Mouse (Mus musculus): Measurements from ENCODE around the gene Prph2. TPM values are rescaled to one million over a fixed set of nuclear protein-coding genes. Genes with fewer than 3 reads are reported as not detected.

Gene Prph2
- polyA plus RNA-seq, 1 experiment, result 0.01 TPM

DNA sequence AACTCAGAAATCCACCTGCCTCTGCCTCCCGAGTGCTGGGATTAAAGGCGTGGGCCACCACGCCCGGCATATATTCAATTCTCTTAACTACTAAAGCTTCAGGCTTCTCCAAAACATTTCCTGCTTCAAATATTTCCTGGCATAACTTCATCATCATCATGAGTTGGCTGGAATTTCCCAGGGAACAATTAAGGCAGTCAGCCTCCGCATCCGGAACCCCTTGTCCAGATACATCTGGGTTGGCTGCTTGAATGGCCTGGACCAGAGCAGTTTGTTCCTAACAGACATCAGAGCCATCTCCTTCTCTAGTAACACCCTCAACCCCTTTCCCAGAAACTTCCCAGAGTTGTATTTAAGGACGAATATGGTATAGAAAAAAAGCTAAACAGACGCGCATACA lies 14.8 kb upstream of the Prph2 start:
- Histone ChIP-seq H3K79me3 (ENCODE audit: low read depth) (peaks cover 24% of the 10 kb centered on the region), H3K36me3 (ENCODE audit: control insufficient read depth, insufficient read depth) (peaks cover 4% of the 10 kb centered on the region), H3K27me3 (ENCODE audit: control insufficient read depth, insufficient read depth, insufficient read length) (no peaks in the 10 kb centered on the region), H3K4me3 (ENCODE audit: insufficient read depth, poor library complexity, severe bottlenecking) (no peak overlapping the region), H3ac (ENCODE audit: control insufficient read depth, insufficient read length, low read depth) (no peak overlapping the region), H3K79me2 (ENCODE audit: control insufficient read depth, insufficient read depth) (peaks cover 33% of the 10 kb centered on the region)
- TF ChIP-seq CTCF (IDR thresholded peaks at IDR 0.05; ENCODE audit: control insufficient read depth, insufficient read depth, insufficient read length), result no peak
- TF ChIP-seq MYOG (IDR thresholded peaks at IDR 0.05; ENCODE audit: control insufficient read depth, extremely low read depth, insufficient read length), result no peak
- no peak for TF ChIP-seq FOSL1 (IDR thresholded peaks at IDR 0.05; ENCODE audit: insufficient read depth, low read length, poor library complexity, severe bottlenecking)
- no peak for TF ChIP-seq CEBPB (IDR thresholded peaks at IDR 0.05; ENCODE audit: low read depth)
- TF ChIP-seq MYOD1 (IDR thresholded peaks at IDR 0.05; ENCODE audit: control insufficient read depth, insufficient read length, low read depth), result no peak
- no peak for TF ChIP-seq USF1 (IDR thresholded peaks at IDR 0.05; ENCODE audit: low read depth)
- TF ChIP-seq MAX (IDR thresholded peaks at IDR 0.05), result no peak

DNA sequence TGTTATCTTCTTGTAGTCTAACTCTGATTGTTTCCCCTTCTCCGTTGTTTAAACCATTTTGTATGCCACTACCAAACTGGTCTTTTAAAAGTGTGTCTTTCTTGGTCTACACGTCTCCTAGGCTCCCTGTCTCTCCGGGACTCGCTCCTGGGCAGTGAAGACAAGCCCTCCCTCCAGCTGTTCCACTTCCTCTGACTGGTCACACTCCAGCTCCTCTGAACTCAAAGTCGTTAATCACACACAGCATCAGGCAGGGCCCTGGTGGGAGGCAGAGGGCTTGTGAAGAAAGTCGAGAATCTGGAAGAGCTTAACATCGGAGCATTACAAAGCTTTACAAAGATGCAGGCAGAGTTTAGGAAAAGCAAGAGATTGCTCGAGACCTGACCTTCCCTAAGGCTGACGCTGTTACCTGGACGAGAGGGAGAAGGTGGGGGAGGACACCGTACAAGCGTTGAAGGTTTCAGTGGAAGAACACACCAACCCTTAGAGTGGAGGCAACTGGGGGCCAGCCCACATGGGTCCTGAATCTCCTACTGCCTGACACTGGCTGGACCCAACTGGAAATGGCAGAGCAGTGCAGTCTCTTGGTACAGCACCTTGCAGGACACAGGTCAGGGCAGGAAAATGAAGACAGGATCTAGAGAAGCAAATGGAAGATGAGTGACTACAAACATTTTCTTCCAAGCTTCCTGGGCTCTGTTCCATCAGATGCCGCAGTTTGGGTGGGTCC lies 12.9 kb upstream of the Prph2 start:
- H3K27me3 ChIP-seq (ENCODE audit: control insufficient read depth, insufficient read depth, insufficient read length), result no peaks in the 10 kb centered on the region
- H3K4me3 ChIP-seq (ENCODE audit: insufficient read depth, poor library complexity, severe bottlenecking), result no peak overlapping the region
- TF ChIP-seq MAX (IDR thresholded peaks at IDR 0.05), result no peak
- TF ChIP-seq CTCF (IDR thresholded peaks at IDR 0.05; ENCODE audit: control insufficient read depth, insufficient read depth, insufficient read length), result no peak
- no peak for TF ChIP-seq MYOD1 (IDR thresholded peaks at IDR 0.05; ENCODE audit: control insufficient read depth, insufficient read length, low read depth)
- no peak for TF ChIP-seq USF1 (IDR thresholded peaks at IDR 0.05; ENCODE audit: low read depth)
- TF ChIP-seq FOSL1 (IDR thresholded peaks at IDR 0.05; ENCODE audit: insufficient read depth, low read length, poor library complexity, severe bottlenecking), result no peak
- TF ChIP-seq MYOG (IDR thresholded peaks at IDR 0.05; ENCODE audit: control insufficient read depth, extremely low read depth, insufficient read length), result no peak
- no peak for TF ChIP-seq CEBPB (IDR thresholded peaks at IDR 0.05; ENCODE audit: low read depth)

DNA sequence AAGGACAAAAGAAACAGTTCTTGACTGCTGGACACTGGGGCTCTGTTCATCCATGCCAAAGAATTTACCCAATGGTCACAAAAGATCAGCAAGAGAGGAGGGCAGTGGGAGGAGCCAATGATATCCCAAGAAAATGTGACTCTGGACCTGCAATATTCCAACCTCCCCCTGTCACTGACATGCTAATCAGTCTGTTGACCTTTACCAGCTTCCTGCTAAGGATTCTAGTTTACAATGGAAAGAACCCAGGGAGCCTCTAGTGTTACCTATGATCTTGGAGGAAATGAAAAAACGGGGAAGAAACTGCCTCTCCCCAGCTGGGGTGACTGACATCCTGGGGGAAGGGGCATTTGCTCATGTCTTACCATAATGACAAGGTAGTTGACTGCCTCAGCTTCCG lies 9.3 kb upstream of the Prph2 start:
- no peaks in the 10 kb centered on the region for H3K79me2 ChIP-seq (ENCODE audit: control insufficient read depth, insufficient read depth)
- H3ac ChIP-seq (ENCODE audit: control insufficient read depth, insufficient read length, low read depth), result no peak overlapping the region
- TF ChIP-seq MAX (IDR thresholded peaks at IDR 0.05) (no peak), FOSL1 (IDR thresholded peaks at IDR 0.05; ENCODE audit: insufficient read depth, low read length, poor library complexity, severe bottlenecking) (no peak), CEBPB (IDR thresholded peaks at IDR 0.05; ENCODE audit: low read depth) (no peak), MYOG (IDR thresholded peaks at IDR 0.05; ENCODE audit: control insufficient read depth, extremely low read depth, insufficient read length) (no peak), USF1 (IDR thresholded peaks at IDR 0.05; ENCODE audit: low read depth) (no peak), CTCF (IDR thresholded peaks at IDR 0.05; ENCODE audit: control insufficient read depth, insufficient read depth, insufficient read length) (no peak), MYOD1 (IDR thresholded peaks at IDR 0.05; ENCODE audit: control insufficient read depth, insufficient read length, low read depth) (no peak)
- no peaks in the 10 kb centered on the region for H3K79me3 ChIP-seq (ENCODE audit: low read depth)
- no peaks in the 10 kb centered on the region for H3K27me3 ChIP-seq (ENCODE audit: control insufficient read depth, insufficient read depth, insufficient read length)
- no peak overlapping the region for H3K4me3 ChIP-seq (ENCODE audit: insufficient read depth, poor library complexity, severe bottlenecking)
- H3K36me3 ChIP-seq (ENCODE audit: control insufficient read depth, insufficient read depth), result no peaks in the 10 kb centered on the region

More for the DNA sequence above, 12.9 kb upstream of the Prph2 start:
- H3K79me2 ChIP-seq (ENCODE audit: control insufficient read depth, insufficient read depth), result peaks cover 14% of the 10 kb centered on the region
- peaks cover 8% of the 10 kb centered on the region for H3K79me3 ChIP-seq (ENCODE audit: low read depth)
- peaks cover 4% of the 10 kb centered on the region for H3K36me3 ChIP-seq (ENCODE audit: control insufficient read depth, insufficient read depth)
- no peak overlapping the region for H3ac ChIP-seq (ENCODE audit: control insufficient read depth, insufficient read length, low read depth)

DNA sequence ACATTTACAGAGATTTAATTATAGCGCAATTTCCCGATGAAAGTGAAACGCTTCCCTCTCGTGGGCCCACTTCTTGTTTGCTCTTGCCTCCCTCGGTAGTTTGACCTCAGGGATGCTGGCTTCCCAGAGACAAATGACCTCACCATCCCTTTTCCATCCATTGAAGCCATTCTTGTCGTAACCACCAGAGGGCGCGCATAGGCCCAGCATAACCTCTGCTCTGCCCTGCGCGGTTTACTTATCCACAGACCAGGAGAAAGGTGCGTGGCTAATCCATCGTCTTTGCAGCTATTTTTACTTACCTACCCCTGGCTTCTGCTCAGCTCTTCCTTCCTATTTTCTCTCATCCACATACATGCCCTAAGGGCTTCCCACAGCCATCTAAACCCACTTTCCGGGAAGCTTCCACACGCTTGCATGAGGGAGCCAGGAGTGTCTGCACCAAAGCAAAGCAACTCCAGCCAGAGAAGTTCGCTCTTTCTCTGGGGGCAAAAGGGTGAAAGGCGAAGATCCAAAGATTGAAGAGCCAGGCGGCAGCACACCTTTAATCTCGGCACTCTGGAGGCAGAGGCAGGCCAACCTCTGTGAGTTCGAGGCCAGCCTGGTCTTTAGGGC lies 6.3 kb upstream of the Prph2 start:
- Histone ChIP-seq H3ac (ENCODE audit: control insufficient read depth, insufficient read length, low read depth) (no peak overlapping the region), H3K36me3 (ENCODE audit: control insufficient read depth, insufficient read depth) (no peaks in the 10 kb centered on the region), H3K4me3 (ENCODE audit: insufficient read depth, poor library complexity, severe bottlenecking) (no peak overlapping the region), H3K79me2 (ENCODE audit: control insufficient read depth, insufficient read depth) (no peaks in the 10 kb centered on the region), H3K79me3 (ENCODE audit: low read depth) (no peaks in the 10 kb centered on the region), H3K27me3 (ENCODE audit: control insufficient read depth, insufficient read depth, insufficient read length) (no peaks in the 10 kb centered on the region)
- TF ChIP-seq CTCF (IDR thresholded peaks at IDR 0.05; ENCODE audit: control insufficient read depth, insufficient read depth, insufficient read length) (peak; percentile 70), FOSL1 (IDR thresholded peaks at IDR 0.05; ENCODE audit: insufficient read depth, low read length, poor library complexity, severe bottlenecking) (no peak)

DNA sequence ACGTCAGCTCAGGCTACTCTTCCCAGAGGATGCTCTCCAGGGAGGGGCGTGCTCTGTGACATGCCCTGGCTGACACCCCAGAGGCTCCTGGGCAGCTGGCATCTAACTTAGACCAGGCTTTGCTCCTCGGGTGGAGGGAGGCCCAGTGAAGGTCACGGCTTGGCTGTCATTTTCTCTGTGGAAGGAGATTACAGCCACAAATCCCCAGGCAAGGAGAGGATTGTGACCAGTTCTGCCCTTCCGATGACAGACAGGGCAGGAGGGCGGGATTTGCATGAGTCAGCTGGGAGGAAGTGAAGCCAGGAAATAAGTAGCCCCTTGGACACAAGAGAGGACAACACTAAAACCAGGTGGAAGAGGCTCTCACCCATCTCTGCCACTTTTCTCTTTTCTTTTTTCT lies 2.1 kb downstream of the Prph2 start:
- H3K36me3 ChIP-seq (ENCODE audit: control insufficient read depth, insufficient read depth), result no peaks in the 10 kb centered on the region
- TF ChIP-seq CEBPB (IDR thresholded peaks at IDR 0.05; ENCODE audit: low read depth) (no peak), MYOG (IDR thresholded peaks at IDR 0.05; ENCODE audit: control insufficient read depth, extremely low read depth, insufficient read length) (no peak), USF1 (IDR thresholded peaks at IDR 0.05; ENCODE audit: low read depth) (no peak), MAX (IDR thresholded peaks at IDR 0.05) (no peak), CTCF (IDR thresholded peaks at IDR 0.05; ENCODE audit: control insufficient read depth, insufficient read depth, insufficient read length) (no peak), FOSL1 (IDR thresholded peaks at IDR 0.05; ENCODE audit: insufficient read depth, low read length, poor library complexity, severe bottlenecking) (no peak), MYOD1 (IDR thresholded peaks at IDR 0.05; ENCODE audit: control insufficient read depth, insufficient read length, low read depth) (no peak)
- H3K4me3 ChIP-seq (ENCODE audit: insufficient read depth, poor library complexity, severe bottlenecking), result no peak overlapping the region
- no peaks in the 10 kb centered on the region for H3K27me3 ChIP-seq (ENCODE audit: control insufficient read depth, insufficient read depth, insufficient read length)
- peak overlapping the region; percentile 37 for H3ac ChIP-seq (ENCODE audit: control insufficient read depth, insufficient read length, low read depth)
- no peaks in the 10 kb centered on the region for H3K79me2 ChIP-seq (ENCODE audit: control insufficient read depth, insufficient read depth)
- no peaks in the 10 kb centered on the region for H3K79me3 ChIP-seq (ENCODE audit: low read depth)
